ENCODE assay signal across 9 mouse cellular contexts in genomic region chr11:6472076-6472475, GRCm38 (mm10). TPM values are rescaled to one million over a fixed set of nuclear protein-coding genes. Genes with fewer than 3 reads are reported as not detected.
DNase-seq lines count a peak whose midpoint lies in the region; ATAC-seq and TF ChIP-seq lines count a peak whose summit lies in the region.
"Had no signal": no experiment of that assay in that cellular context is flagged by ENCODE, and none has a peak within 500 bp of the region (broad histone marks: within the 10 kb centered on the region; RNA-seq: fewer than 3 reads in every experiment).

No protein-coding gene starts in this region.

- peaks cover 2 to 27% of the 10 kb centered on the region in 2 experiments; a peak in 3 of 4 replicates for H3K4me1 ChIP-seq in heart, embryonic 14.5 days (ENCODE audit: control insufficient read depth in 2 of 2, insufficient read depth in 2 of 2, low read length in 2 of 2)
- peaks cover 41% of the 10 kb centered on the region for H3K4me1 ChIP-seq in G1E (ENCODE audit: insufficient read depth, low read depth, low read length)
- peaks cover 7% of the 10 kb centered on the region for H3K4me1 ChIP-seq in hindbrain, embryonic 11.5 days (replicated peaks; ENCODE audit: control insufficient read depth, insufficient read depth, low read length)
- H3K4me1 ChIP-seq in midbrain, embryonic 12.5 days: peaks cover 51% of the 10 kb centered on the region

- H3K9ac ChIP-seq in heart, embryonic 14.5 days (ENCODE audit: low read length): peak overlapping the region; percentile 93
- H3K9ac ChIP-seq in hindbrain, embryonic 11.5 days (ENCODE audit: low read depth, low read length): peak overlapping the region; percentile 45; the same call in 1 of the 2 replicates
- H3K9ac ChIP-seq in midbrain, embryonic 12.5 days (replicated peaks): peak overlapping the region; percentile 54; the same call in 1 of the 2 replicates

- peak overlapping the region; percentile 87 to 95 for H3K27ac ChIP-seq in heart, embryonic 14.5 days (replicated peaks in 1 of 2; ENCODE audit: control insufficient read depth in 1 of 2, insufficient read depth in 1 of 2, low read depth in 2 of 2, low read length in 2 of 2)
- no peak overlapping the region for H3K27ac ChIP-seq in hindbrain, embryonic 11.5 days (ENCODE audit: low read depth, low read length)
- H3K27ac ChIP-seq in midbrain, embryonic 12.5 days (replicated peaks): no peak overlapping the region

- peaks cover 37% of the 10 kb centered on the region for H3K36me3 ChIP-seq in heart, embryonic 14.5 days (ENCODE audit: control insufficient read depth, insufficient read depth, low read length)
- H3K36me3 ChIP-seq in G1E (replicated peaks): peaks cover 53% of the 10 kb centered on the region
- H3K36me3 ChIP-seq in hindbrain, embryonic 11.5 days (ENCODE audit: control insufficient read depth, insufficient read depth, low read length): no peaks in the 10 kb centered on the region
- peaks cover 8% of the 10 kb centered on the region for H3K36me3 ChIP-seq in midbrain, embryonic 12.5 days

- no peak for TF ChIP-seq CTCF in G1E (IDR thresholded peaks at IDR 0.05; ENCODE audit: low read depth, low read length)

- H3K27me3 ChIP-seq in heart, embryonic 14.5 days (ENCODE audit: control insufficient read depth, insufficient read depth, low read length): no peaks in the 10 kb centered on the region
- no peaks in the 10 kb centered on the region for H3K27me3 ChIP-seq in G1E (ENCODE audit: insufficient read depth, low read length)
- H3K27me3 ChIP-seq in hindbrain, embryonic 11.5 days (ENCODE audit: control insufficient read depth, insufficient read depth, low read length): no peaks in the 10 kb centered on the region
- H3K27me3 ChIP-seq in midbrain, embryonic 12.5 days: no peaks in the 10 kb centered on the region
- H3K27me3 ChIP-seq: Patski had no signal

- H3K9me3 ChIP-seq in heart, embryonic 14.5 days (ENCODE audit: control insufficient read depth, low read length): no peaks in the 10 kb centered on the region
- H3K9me3 ChIP-seq in G1E (replicated peaks): no peaks in the 10 kb centered on the region
- H3K9me3 ChIP-seq in hindbrain, embryonic 11.5 days (ENCODE audit: control insufficient read depth, low read length): no peaks in the 10 kb centered on the region
- H3K9me3 ChIP-seq in midbrain, embryonic 12.5 days: no peaks in the 10 kb centered on the region

- H3K4me2 ChIP-seq in heart, embryonic 14.5 days (ENCODE audit: low read length): peak overlapping the region; percentile 89
- peak overlapping the region; percentile 62 for H3K4me2 ChIP-seq in hindbrain, embryonic 11.5 days (replicated peaks; ENCODE audit: low read depth, low read length)
- peak overlapping the region; percentile 91 for H3K4me2 ChIP-seq in midbrain, embryonic 12.5 days (replicated peaks)

- H3K4me3 ChIP-seq in heart, embryonic 14.5 days (ENCODE audit: control insufficient read depth in 1 of 2, insufficient read depth in 1 of 2, low read depth in 1 of 2, low read length in 2 of 2): peak overlapping the region; percentile 39 to 94; a peak in 3 of 4 replicates
- H3K4me3 ChIP-seq in G1E (ENCODE audit: low read depth, low read length): peak overlapping the region; percentile 58; the same call in 1 of the 2 replicates
- H3K4me3 ChIP-seq in hindbrain, embryonic 11.5 days (ENCODE audit: low read depth, low read length): peak overlapping the region; percentile 39
- H3K4me3 ChIP-seq in midbrain, embryonic 12.5 days: peak overlapping the region; percentile 41

- ATAC-seq in heart, embryonic 14.5 days (ENCODE audit: insufficient number of reproducible peaks, insufficient read depth, low FRiP score, low read depth): no peak
- ATAC-seq in G1E (ENCODE audit: extremely low read depth, insufficient number of reproducible peaks, low FRiP score, poor library complexity, severe bottlenecking): no peak
- no peak for ATAC-seq in hindbrain, embryonic 11.5 days (ENCODE audit: low FRiP score)
- ATAC-seq in midbrain, embryonic 12.5 days (ENCODE audit: low FRiP score, low read depth): no peak
- ATAC-seq: Patski had no signal

- no peak for DNase-seq in heart, adult 9 months (ENCODE audit: low spot score in 2 of 2)
- DNase-seq in G1E (ENCODE audit: low spot score): no peak
- DNase-seq in hindbrain, embryonic 11.5 days (ENCODE audit: low spot score): no peak
- DNase-seq in layer of hippocampus, postnatal 36 days: no peak
- no peak for DNase-seq in adrenal gland, postnatal 25 days
- DNase-seq in layer of hippocampus, adult 9-11 months: no peak

RNA-seq across cellular contexts. Expression of gene Purb, which starts 3.6 kb away (rescaled TPM):
- polyA plus RNA-seq in heart, embryonic 14.5 days (2014; fragmentation: Nextera tagmentation; extraction: Ambion mirVana): 21.8 and 24.3 TPM in 2 replicates
- total RNA-seq in G1E (2014; fragmentation: Nextera tagmentation) (38.2 and 43.9 TPM in 2 replicates), G1E (2017) (32.0 and 34.5 TPM in 2 replicates)
- polyA plus RNA-seq in G1E (2012): 7.8 and 8.9 TPM in 2 replicates
- polyA plus RNA-seq in hindbrain, embryonic 11.5 days (2014; fragmentation: Nextera tagmentation; extraction: Ambion mirVana): 12.7 and 17.9 TPM in 2 replicates
- polyA plus RNA-seq in midbrain, embryonic 12.5 days (2016; fragmentation: Nextera tagmentation; extraction: Ambion mirVana): 16.8 and 17.0 TPM in 2 replicates
- total RNA-seq in layer of hippocampus, postnatal 36 days (2021): 100 to 1,000 TPM; 255 to 257 TPM
- 72.5 and 73.5 TPM in 2 replicates for total RNA-seq in adrenal gland, postnatal 25 days (2021)

RNA-seq across cellular contexts. Expression of gene H2afv, which starts 27.8 kb away (rescaled TPM):
- 377 and 424 TPM in 2 replicates for polyA plus RNA-seq in heart, embryonic 14.5 days (2014; fragmentation: Nextera tagmentation; extraction: Ambion mirVana)
- total RNA-seq in G1E (2014; fragmentation: Nextera tagmentation) (53.2 and 62.9 TPM in 2 replicates), G1E (2017) (77.3 and 92.1 TPM in 2 replicates)
- 68.1 and 97.5 TPM in 2 replicates for polyA plus RNA-seq in G1E (2012)
- 784 and 787 TPM in 2 replicates for polyA plus RNA-seq in hindbrain, embryonic 11.5 days (2014; fragmentation: Nextera tagmentation; extraction: Ambion mirVana)
- polyA plus RNA-seq in midbrain, embryonic 12.5 days (2016; fragmentation: Nextera tagmentation; extraction: Ambion mirVana): 831 and 843 TPM in 2 replicates
- total RNA-seq in layer of hippocampus, postnatal 36 days (2021): 10 to 100 TPM; 41.8 to 42.6 TPM
- 75.0 and 84.5 TPM in 2 replicates for total RNA-seq in adrenal gland, postnatal 25 days (2021)

RNA-seq across cellular contexts. Expression of gene Myo1g, which starts 48.7 kb away (rescaled TPM):
- polyA plus RNA-seq in heart, embryonic 14.5 days (2014; fragmentation: Nextera tagmentation; extraction: Ambion mirVana): 0.59 and 0.77 TPM in 2 replicates
- 48.5 and 56.5 TPM in 2 replicates for total RNA-seq in G1E (2014; fragmentation: Nextera tagmentation)
- total RNA-seq in G1E (2017): 69.2 and 74.5 TPM in 2 replicates
- polyA plus RNA-seq in G1E (2012): 71.8 and 78.8 TPM in 2 replicates
- polyA plus RNA-seq in hindbrain, embryonic 11.5 days (2014; fragmentation: Nextera tagmentation; extraction: Ambion mirVana): 0.43 and 0.53 TPM in 2 replicates
- polyA plus RNA-seq in midbrain, embryonic 12.5 days (2016; fragmentation: Nextera tagmentation; extraction: Ambion mirVana): 0.31 and 0.47 TPM in 2 replicates
- total RNA-seq in layer of hippocampus, postnatal 36 days (2021): 1 to 10 TPM in 1 of 2 experiments, under 1 TPM in 1; 0.45 to 1.1 TPM
- total RNA-seq in adrenal gland, postnatal 25 days (2021): 0.48 and 1.3 TPM in 2 replicates

RNA-seq across cellular contexts. Expression of gene Ppia, which starts 56.8 kb away (rescaled TPM):
- 4,253 and 4,441 TPM in 2 replicates for polyA plus RNA-seq in heart, embryonic 14.5 days (2014; fragmentation: Nextera tagmentation; extraction: Ambion mirVana)
- total RNA-seq in G1E (2014; fragmentation: Nextera tagmentation) (1,642 and 2,027 TPM in 2 replicates), G1E (2017) (3,073 and 3,673 TPM in 2 replicates)
- 182 and 196 TPM in 2 replicates for polyA plus RNA-seq in G1E (2012)
- polyA plus RNA-seq in hindbrain, embryonic 11.5 days (2014; fragmentation: Nextera tagmentation; extraction: Ambion mirVana): 5,018 and 5,123 TPM in 2 replicates
- 4,523 and 4,594 TPM in 2 replicates for polyA plus RNA-seq in midbrain, embryonic 12.5 days (2016; fragmentation: Nextera tagmentation; extraction: Ambion mirVana)
- 1,000 to 10,000 TPM; 1,662 to 1,810 TPM for total RNA-seq in layer of hippocampus, postnatal 36 days (2021)
- 1,910 and 1,993 TPM in 2 replicates for total RNA-seq in adrenal gland, postnatal 25 days (2021)

Comparison
In these comparisons a context has a peak if more than half of its experiments do, and no peak if none do; other contexts are left out.
1. H3K27ac ChIP-seq: peak in heart, embryonic 14.5 days (2 of 2); none in hindbrain, embryonic 11.5 days (single experiment) and midbrain, embryonic 12.5 days (single experiment).
2. RNA of gene Myo1g, which starts 48.7 kb away (polyA plus RNA-seq): 71.8 to 78.8 TPM in G1E; 0.59 to 0.77 TPM in heart, embryonic 14.5 days, 0.31 to 0.47 TPM in midbrain, embryonic 12.5 days and 0.43 to 0.53 TPM in hindbrain, embryonic 11.5 days; every median in the first group is over 10 times any median in the second.
3. Peak in every context shown above with its lines, with median percentiles within 50 percentile points of each other: H3K4me2 ChIP-seq, H3K4me3 ChIP-seq and H3K9ac ChIP-seq.